Mouse (Mus musculus) B cell, adult 2 months (primary cell): ENCODE data around the gene Rhov.

ENCODE experiments used
- DNase-seq, 2 experiments: peaks; one replicate each; pipeline ENCODE4 v3.0.0; 2022

Rhov gene

GRCm38 (mm10) chr2:119270643-119271331 lies at the start of gene Rhov:
Gene Rhov (minus strand): TSS chr2:119271272.
- DNase-seq: peak; percentile 73 to 77

DNA sequence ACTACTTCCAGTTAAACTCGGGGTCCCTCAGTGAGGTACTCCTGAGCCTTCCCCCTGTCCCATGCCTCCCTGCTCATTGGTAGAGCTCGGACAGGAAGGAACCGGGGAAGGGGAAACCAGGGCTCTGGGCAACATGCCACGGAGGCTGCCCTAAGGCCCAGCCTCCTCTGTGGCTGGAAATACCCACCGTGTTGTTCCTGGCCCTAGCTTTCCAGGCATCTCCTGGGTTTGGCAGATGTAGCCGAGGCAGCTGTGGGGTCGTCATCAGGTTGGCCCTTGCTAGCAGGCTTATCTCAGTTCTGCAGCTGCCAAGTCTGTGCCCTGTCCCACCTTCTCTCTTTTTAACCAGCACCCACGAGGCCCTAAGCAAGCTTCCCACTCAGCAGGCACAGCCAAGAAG lies 49.5 kb upstream of the Rhov start:
- no peak for DNase-seq

GRCm38 (mm10) chr2:119318043-119318710 lies 47.1 kb upstream of the Rhov start:
- no peak for DNase-seq

DNA sequence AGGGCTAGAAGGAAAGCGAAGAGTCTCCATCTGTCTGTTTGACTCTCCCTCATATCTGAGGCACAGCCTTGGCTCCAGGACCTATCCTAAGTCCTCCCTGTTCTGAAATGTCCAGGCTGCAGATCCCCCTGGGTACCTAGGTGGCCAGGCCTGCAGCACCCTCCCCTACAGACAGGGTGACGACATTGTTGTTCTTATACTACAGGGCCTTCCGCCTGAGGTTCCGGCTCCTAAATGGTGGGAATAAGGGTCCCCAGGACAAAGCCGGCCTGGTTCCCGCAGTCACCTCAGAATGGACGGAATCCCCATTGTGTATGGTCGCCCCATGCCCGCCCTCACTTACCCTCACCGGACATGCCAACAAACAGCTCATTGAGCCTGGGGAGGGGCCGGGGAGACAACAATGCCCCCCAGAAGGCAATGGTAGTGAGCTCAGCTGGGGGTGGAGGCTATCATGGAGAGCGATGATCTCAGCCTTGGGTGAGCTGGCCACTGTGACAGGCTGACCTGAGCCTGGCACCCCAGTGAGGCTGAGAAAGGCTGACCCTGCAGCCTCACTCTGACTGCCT lies 43.8 kb upstream of the Rhov start:
- DNase-seq: no peak

DNA sequence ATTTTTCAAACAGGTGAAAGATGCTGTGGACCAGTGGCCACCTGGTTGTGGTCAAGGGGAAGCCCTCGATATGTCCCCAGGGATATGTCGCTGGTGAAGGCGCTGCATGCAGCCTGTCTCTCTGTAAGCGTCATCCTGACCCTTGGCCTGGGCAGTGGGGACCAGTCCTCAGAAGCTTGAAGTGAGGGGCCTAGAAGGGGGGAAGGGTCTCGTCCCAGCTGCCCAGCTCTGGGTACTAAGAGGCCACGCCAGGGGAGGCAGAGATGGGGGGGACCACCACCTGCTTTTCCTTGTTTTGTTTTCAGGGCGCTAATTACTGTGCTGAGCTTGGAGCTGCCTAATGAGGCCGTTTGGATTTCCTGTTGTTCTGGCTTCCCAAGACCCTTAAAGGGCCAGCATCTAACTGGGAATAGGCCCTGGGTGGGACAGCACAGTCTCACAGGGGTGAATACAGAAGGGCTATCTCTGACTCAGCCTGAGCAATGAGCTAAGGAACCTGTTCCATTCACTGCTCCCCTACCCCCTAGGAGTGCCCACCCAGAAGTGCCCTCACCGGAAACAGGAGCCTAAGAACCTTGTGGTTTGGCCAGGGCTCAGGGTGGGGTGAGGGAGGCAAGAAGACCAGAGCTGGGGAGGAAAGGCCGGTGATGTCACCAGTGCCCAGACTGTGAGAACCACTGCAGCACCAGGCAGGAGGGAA lies 42.9 kb upstream of the Rhov start:
- DNase-seq: no peak

DNA sequence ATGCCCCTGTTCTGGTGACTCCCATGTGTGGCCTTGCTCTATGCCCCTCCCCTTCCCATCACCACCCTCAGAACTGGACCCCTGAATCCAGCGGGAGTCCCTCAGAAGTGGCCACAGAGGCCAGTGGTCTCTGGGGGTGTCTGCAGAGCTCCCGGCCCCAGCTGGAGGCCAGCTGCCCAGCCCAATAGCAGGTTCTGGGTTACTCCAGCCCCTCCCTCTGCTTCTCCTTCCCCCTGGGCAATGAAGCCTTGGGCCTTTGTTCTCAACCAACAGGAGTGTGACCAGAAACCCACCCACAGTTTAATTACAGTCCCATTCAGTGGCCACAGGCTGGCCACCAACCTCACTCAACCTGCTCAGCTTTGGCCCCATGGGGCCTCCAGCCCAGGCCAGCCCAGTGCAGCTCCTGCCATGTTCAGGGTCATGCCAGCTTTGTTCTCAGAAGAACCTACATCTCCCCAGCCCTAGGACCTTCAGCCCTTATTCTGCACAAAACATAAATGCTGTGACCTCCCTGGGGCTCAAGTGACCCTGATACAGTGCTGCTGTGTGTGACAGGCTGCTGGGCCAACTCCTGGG lies 41.4 kb upstream of the Rhov start:
- no peak for DNase-seq

DNA sequence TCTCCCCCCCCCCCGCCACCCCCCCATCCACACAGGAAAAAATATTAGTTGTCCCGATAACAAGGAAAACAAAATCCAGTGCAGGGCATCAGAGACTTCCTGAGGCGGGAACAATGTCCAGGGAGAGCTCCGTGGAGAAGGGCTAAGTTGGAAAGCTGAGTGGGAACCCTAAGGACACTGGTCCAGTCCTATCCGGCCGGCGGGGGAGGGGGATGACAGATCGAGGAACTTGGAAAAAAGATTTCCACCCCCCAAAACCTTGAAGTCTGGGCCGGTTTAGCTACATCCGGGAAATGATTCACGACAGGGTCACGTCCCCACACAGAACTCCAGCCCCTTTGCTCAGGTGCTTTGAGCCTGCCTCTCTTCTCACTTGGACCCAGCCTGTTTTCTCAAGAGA lies 40.5 kb upstream of the Rhov start:
- no peak for DNase-seq

DNA sequence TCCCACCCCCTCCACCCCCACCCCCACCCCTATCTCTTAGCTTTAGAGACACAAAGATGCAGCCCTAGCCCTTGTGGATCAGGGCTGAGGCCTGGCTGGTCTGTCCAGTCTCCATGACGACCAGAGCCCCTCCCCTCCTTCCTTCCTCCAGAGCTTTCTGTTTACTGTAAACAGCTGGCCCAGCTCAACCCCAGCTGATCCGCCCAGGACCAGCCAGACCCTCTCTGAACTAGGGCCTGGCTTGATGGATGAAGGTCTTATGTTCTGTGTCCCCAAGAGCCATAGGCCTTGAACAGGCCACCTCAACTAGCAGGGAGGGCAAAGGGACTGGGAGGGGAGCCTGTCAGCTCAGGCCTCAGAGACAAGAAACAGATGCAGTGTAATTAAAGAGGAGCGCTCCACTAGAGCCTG lies 33.7 kb upstream of the Rhov start:
- DNase-seq: no peak

GRCm38 (mm10) chr2:119304391-119304790 lies 33.3 kb upstream of the Rhov start:
- no peak for DNase-seq

GRCm38 (mm10) chr2:119302876-119303275 lies 31.8 kb upstream of the Rhov start:
- DNase-seq: no peak

DNA sequence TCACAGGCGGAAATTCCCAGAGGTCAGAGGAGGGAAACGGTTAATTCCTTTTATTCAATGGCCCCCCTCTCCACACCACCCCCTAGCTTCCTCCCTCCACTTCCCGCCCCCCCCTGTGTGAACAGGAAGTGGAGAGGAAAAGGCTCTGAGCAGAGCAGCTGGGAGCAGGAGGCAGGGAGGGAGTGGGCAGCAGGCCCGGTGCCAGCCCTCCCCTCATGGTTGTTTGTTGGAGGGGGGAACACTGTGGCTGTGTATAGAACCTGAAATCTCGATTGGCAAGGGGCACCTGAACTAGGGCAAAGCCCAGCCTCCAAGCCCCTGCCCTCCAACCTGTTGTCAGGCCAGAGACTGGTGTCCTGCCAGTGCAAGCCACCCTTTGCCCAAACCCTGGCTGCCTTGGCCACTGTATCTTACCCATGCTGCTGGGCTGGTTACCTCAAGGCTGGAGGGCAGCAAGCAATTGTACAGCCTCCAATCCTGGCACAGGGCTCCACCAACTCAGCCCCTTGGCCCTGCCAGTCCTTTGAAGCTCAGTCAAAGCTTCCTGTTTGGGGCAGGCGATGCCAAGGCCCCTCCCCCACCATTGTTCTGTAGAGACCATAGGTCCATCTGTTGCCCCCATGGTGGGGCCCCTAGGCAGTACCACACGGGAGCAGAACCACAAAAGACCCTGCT lies 29.9 kb upstream of the Rhov start:
- no peak for DNase-seq

DNA sequence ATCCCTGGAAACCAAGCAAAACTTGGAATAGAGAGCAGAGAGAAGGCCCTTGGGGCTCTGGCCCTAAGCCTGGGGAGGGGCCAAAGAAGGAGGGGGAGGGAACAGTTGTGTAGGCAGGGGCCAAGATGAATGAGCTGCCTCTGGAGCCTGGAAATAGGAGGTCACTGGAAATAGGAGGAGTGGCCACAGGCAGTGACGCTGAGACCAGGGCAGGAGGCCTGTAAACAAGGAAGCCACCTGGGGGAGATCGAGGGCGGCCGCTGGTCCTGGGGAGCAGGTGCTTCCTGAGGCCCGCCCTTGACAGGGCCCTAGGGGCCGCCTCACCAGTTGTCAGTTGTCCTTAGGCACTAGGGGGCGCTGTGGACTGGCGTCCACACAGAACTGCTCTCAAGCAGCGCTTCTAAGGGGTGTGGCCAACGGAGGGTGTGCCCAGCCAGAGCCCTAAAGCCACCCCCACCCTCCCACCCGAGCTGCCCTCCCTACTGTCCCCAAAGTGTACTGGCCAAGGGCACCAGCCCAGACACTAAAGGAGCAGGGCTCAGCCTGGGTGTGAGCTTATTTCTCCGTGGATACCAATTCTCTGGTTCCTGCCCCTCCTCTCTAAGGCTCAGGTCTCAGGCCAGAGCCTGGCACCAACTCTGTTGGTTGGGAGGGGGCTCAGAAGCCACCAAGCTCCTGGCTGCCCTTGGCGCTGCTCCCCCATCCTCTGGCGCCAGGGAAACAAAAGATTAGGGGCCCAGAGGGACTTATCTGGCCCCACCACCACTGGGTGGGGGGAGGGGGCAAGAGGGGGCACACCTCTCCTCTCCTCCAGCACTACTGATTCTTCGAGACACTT lies 29.1 kb upstream of the Rhov start:
- DNase-seq: peak; percentile 95 to 96

DNA sequence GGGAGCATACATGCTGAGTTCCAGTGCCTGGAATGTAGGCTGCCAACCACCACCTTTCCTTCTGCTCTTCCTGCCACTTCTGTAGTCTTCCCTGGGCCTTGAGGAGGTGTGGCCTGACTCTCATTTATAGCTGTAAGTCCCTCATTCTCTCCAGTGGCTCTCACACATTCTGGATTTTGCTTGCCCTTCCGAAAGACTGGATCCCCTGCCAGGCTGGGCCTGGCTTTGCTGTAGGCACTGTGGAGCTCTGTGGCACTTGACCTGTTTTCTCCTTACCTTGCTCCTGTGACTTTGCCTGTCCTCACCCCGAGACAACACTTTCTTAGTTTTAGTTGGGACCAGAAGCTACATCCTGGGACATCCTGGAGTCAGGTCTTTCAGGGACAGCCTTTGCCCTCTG lies 27.8 kb upstream of the Rhov start:
- DNase-seq: no peak

DNA sequence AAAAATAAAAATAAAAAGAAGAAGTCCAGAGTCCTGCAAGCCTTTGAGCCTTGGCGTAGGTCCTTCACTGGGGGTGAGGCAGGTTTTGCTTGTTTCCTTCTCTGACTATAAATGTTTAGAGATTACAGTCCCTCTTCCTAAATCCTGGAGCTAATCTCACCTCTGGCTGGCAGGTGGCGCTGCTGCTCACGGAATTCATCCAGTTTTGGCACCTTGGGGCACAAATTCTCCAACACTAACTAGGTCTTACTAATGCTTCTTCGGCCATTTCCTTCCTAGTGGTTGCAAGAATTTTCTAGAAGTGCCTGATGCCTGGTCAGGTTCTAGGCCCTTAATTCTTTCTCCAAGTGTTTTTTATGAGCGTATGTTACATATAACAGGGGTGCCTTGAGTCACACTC lies 27.3 kb upstream of the Rhov start:
- DNase-seq: peak; percentile 69 to 71

DNA sequence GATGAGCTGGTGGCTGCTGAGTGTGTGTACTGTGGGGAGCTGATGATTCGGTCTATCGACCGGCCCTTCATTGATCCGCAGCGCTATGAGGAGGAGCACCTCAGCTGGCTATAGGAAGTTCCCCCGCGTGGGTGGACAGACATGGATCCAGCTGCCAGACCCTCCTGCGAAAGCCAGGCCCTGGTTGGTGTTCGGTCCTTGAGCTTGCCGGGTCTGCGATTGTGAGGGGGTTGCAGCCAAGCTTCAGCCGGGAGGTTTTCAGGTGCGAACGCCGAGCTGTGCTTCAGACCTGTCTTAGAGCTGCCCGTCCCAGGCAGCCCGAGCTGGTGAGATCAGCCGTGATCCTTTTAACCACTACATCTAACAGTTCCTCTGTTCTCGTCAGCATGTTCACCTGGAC lies 26.4 kb upstream of the Rhov start:
- DNase-seq: no peak

- no peak for DNase-seq
Measured at GRCm38 (mm10) chr2:119296756-119297155, 25.7 kb upstream of the Rhov start.

- DNase-seq: no peak
Measured at GRCm38 (mm10) chr2:119294411-119294810, 23.3 kb upstream of the Rhov start.

DNA sequence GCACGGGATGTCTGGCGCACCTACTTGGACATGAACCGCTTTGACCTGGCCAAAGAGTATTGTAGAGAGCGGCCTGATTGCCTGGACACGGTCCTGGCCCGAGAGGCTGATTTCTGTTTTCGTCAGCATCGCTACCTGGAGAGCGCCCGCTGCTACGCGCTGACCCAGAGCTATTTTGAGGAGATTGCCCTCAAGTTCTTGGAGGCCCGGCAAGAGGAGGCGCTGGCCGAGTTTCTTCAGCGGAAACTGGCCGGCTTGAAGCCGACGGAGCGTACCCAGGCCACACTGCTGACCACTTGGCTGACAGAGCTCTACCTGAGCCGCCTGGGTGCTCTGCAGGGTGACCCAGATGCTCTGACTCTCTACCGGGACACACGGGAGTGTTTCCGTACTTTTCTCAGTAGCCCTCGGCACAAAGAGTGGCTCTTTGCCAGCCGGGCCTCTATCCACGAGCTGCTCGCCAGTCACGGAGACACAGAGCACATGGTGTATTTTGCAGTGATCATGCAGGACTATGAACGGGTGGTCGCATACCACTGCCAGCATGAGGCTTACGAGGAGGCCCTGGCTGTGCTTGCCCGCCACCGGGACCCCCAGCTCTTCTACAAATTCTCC lies 22.8 kb upstream of the Rhov start:
- DNase-seq: no peak

DNA sequence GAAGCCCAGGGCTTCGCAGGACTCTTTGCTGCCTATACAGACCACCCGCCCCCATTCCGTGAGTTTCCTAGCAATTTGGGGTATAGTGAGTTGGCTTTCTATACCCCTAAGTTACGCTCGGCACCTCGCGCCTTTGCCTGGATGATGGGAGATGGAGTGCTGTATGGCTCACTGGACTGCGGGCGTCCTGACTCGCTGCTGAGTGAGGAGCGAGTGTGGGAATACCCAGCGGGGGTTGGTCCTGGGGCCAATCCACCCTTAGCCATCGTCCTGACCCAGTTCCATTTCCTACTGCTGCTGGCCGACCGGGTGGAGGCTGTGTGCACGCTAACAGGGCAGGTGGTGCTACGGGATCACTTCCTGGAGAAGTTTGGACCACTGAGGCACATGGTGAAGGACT lies 22.2 kb upstream of the Rhov start:
- DNase-seq: no peak

DNA sequence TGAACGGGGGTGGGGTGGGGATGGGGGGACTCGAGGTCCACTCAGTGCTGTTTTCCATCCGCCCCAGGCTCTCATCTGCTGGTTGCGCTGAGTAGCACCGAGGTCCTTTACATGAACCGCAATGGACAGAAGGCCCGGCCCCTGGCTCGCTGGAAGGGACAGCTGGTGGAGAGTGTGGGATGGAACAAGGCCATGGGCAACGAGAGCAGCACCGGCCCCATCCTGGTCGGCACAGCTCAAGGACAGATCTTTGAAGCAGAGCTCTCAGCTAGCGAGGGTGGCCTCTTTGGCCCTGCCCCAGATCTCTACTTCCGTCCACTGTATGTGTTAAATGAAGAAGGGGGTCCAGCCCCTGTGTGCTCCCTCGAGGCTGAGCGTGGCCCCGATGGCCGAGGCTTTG lies 21.8 kb upstream of the Rhov start:
- DNase-seq: no peak

DNA sequence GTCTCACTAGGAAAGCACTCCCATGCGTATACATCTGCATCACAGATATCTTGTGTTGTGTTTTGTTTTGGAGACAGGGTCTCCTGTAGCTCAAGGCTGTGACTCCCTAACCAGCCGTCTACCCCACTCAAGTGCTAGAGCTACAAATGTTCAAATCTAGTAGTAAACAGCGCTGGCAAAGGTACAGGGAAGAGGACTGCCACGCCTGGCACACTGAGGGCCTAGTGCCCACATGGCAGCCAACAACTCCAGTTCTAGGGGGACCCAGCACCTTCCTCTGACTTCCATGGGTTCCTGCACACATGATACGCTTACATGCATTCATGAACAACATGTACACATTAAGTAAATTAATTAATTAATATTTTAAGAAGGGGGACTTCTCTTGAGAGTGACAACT lies 21.2 kb upstream of the Rhov start:
- DNase-seq: no peak

- DNase-seq: peak; percentile 65 to 67
Measured at GRCm38 (mm10) chr2:119289014-119289416, 17.9 kb upstream of the Rhov start.
